Mouse (Mus musculus): ENCODE results near the gene Cnot9. TPM values are rescaled to one million over a fixed set of nuclear protein-coding genes. Genes with fewer than 3 reads are reported as not detected.

The Cnot9 gene
- polyA plus RNA-seq, 1 experiment from 2014 or later: 66.1 TPM

Other genes starting within 250 kb of the Cnot9 start
- gene Gpbar1, start 227.5 kb upstream of the Cnot9 start, polyA plus RNA-seq (2014; fragmentation: Nextera tagmentation; extraction: Ambion mirVana): 0.17 TPM in 1 of 2 replicates, not detected in the other
- gene Aamp, start 221.3 kb upstream of the Cnot9 start, polyA plus RNA-seq (2014; fragmentation: Nextera tagmentation; extraction: Ambion mirVana): 226 and 231 TPM in 2 replicates
- gene Pnkd, start 221.1 kb upstream of the Cnot9 start, polyA plus RNA-seq (2014; fragmentation: Nextera tagmentation; extraction: Ambion mirVana): 108 and 114 TPM in 2 replicates
- gene Tmbim1, start 200.4 kb upstream of the Cnot9 start, polyA plus RNA-seq (2014; fragmentation: Nextera tagmentation; extraction: Ambion mirVana): 3.7 and 4.9 TPM in 2 replicates
- 0.50 and 0.93 TPM in 2 replicates for gene Catip, start 143.9 kb upstream of the Cnot9 start, polyA plus RNA-seq (2014; fragmentation: Nextera tagmentation; extraction: Ambion mirVana)
- gene Slc11a1, start 130.9 kb upstream of the Cnot9 start, polyA plus RNA-seq (2014; fragmentation: Nextera tagmentation; extraction: Ambion mirVana): 1.9 and 2.4 TPM in 2 replicates
- 19.9 and 22.3 TPM in 2 replicates for gene Ctdsp1, start 114.5 kb upstream of the Cnot9 start, polyA plus RNA-seq (2014; fragmentation: Nextera tagmentation; extraction: Ambion mirVana)
- 0.14 and 0.33 TPM in 2 replicates for gene Vil1, start 96.7 kb upstream of the Cnot9 start, polyA plus RNA-seq (2014; fragmentation: Nextera tagmentation; extraction: Ambion mirVana)
- gene Plcd4, start 36.8 kb downstream of the Cnot9 start, polyA plus RNA-seq (2014; fragmentation: Nextera tagmentation; extraction: Ambion mirVana): 3.3 and 3.9 TPM in 2 replicates
- gene Usp37, start 38.2 kb downstream of the Cnot9 start, polyA plus RNA-seq (2014; fragmentation: Nextera tagmentation; extraction: Ambion mirVana): 28.6 and 35.9 TPM in 2 replicates
- gene Zfp142, start 82.2 kb downstream of the Cnot9 start, polyA plus RNA-seq (2014; fragmentation: Nextera tagmentation; extraction: Ambion mirVana): 5.4 and 8.0 TPM in 2 replicates
- gene Bcs1l, start 82.2 kb downstream of the Cnot9 start, polyA plus RNA-seq (2014; fragmentation: Nextera tagmentation; extraction: Ambion mirVana): 26.0 and 27.7 TPM in 2 replicates
- gene Rnf25, start 95.3 kb downstream of the Cnot9 start, polyA plus RNA-seq (2014; fragmentation: Nextera tagmentation; extraction: Ambion mirVana): 15.4 and 15.8 TPM in 2 replicates
- gene Stk36, start 95.4 kb downstream of the Cnot9 start, polyA plus RNA-seq (2014; fragmentation: Nextera tagmentation; extraction: Ambion mirVana): 19.7 and 23.0 TPM in 2 replicates
- 14.0 and 14.4 TPM in 2 replicates for gene Ttll4, start 155.7 kb downstream of the Cnot9 start, polyA plus RNA-seq (2014; fragmentation: Nextera tagmentation; extraction: Ambion mirVana)
- 1.2 and 1.9 TPM in 2 replicates for gene Cyp27a1, start 207.5 kb downstream of the Cnot9 start, polyA plus RNA-seq (2014; fragmentation: Nextera tagmentation; extraction: Ambion mirVana)
- not detected in 2 replicates for gene Prkag3, start 243.2 kb downstream of the Cnot9 start, polyA plus RNA-seq (2014; fragmentation: Nextera tagmentation; extraction: Ambion mirVana)